Mouse (Mus musculus) lung, adult 2 months (tissue): ENCODE results near the gene Gm10570.

Experiments
- CTCF ChIP-seq: fragments of 200-500 bp; IDR thresholded peaks from 2 replicates; pipeline ENCODE4 v1.5.1; 2011; ENCODE audit warnings: mild to moderate bottlenecking, low read length, control low read depth; ENCODE audit not compliant: insufficient read depth
- POLR2A ChIP-seq: fragments of 200-500 bp; IDR thresholded peaks from 2 replicates; pipeline ENCODE4 v1.6.1; 2011; ENCODE audit warnings: low read depth, mild to moderate bottlenecking, control low read depth, low read length, borderline replicate concordance; ENCODE audit errors: extremely low read depth

DNA sequence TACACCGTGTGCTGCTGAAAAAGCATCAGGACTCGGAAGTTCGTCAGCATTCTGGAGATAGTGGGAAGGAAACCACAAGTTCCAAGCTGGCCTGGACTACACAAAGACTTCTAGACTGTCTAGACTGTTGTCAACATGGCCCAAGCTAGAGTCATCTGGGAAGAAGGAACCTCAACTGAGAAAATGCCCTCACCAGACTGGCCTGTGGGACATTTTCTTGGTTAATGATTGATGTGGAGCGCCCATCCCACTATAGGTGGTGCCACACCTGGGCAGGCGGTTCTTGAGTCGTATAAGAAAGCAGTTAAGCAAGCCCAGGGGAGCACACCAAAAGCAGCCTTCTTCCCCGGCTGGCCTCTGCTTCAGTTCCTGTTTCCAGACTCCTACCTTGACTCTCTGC lies 44.1 kb upstream of the Gm10570 start:
- no peak for TF ChIP-seq CTCF
- no peak for TF ChIP-seq POLR2A
